Mouse (Mus musculus): ENCODE data around the gene Kcnh1. TPM values are rescaled to one million over a fixed set of nuclear protein-coding genes. Genes with fewer than 3 reads are reported as not detected.

Gene Kcnh1
- total and polyA plus RNA-seq, 2 experiments from 2014 or later: 0.10 to 0.31 TPM

DNA sequence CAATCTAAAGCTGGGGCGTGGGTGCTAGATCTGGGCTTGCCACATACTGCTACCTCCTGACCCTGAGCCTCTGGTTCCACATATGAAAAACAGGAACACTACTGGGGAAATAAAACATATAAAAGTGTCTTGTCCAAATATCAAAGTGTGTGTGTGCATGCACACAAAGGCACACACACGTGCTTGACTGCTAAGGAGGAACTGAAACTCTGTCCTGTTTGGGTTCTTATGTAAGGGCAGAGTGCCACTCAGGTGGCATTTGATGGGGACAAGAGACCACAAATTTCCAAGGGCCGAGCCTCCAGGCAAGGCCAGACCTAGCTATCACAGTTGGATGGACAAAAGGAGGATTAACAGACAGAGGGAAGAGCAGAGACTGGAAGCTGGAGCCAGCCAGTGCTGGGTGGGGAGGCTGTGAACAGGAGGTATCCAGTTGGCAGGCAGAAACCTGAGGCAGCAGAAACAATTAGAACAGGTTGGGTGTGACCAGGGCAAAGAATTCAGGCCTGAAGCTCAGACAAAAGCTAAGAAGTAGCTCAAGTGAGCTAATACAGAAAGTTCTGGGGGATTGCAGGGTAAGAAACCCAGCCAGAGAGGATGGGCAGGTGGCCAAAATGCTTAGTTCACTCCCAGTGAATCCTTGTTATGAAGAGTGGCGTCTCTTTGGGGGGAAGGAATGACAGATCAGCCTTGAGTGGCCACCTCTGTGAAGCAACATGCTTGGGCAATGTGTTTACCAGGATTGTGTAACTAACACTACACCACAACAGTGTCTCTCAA lies 259.2 kb downstream of the Kcnh1 start:
- H3K9me3 ChIP-seq (replicated peaks; ENCODE audit: control insufficient read depth, low read length): no peaks in the 10 kb centered on the region
- no peaks in the 10 kb centered on the region for H3K36me3 ChIP-seq (replicated peaks; ENCODE audit: control insufficient read depth, insufficient read depth, low read length)
- WGBS: 42% methylated on average over 4 of the region's 4 CpGs
- 0 out of 2 replicates have a peak, but pooled peaks cover 5% of the 10 kb centered on the region for H3K4me1 ChIP-seq (ENCODE audit: control insufficient read depth, insufficient read depth)
- H3K9ac ChIP-seq (replicated peaks; ENCODE audit: low read depth, low read length): no peak overlapping the region
- no peak for DNase-seq (ENCODE audit: low spot score)
- H3K27me3 ChIP-seq (ENCODE audit: control insufficient read depth, insufficient read depth, low read length): no peaks in the 10 kb centered on the region
- H3K4me2 ChIP-seq (ENCODE audit: low read depth, low read length): no peak overlapping the region
- H3K27ac ChIP-seq (ENCODE audit: low read depth): no peak overlapping the region
- H3K4me3 ChIP-seq (ENCODE audit: low read depth, low read length): no peak overlapping the region
- no peak for ATAC-seq (ENCODE audit: insufficient read depth, low read depth)
- TF ChIP-seq CTCF (IDR thresholded peaks at IDR 0.05; ENCODE audit: low read depth) (no peak), EP300 (IDR thresholded peaks at IDR 0.05; ENCODE audit: low read depth) (no peak)

DNA sequence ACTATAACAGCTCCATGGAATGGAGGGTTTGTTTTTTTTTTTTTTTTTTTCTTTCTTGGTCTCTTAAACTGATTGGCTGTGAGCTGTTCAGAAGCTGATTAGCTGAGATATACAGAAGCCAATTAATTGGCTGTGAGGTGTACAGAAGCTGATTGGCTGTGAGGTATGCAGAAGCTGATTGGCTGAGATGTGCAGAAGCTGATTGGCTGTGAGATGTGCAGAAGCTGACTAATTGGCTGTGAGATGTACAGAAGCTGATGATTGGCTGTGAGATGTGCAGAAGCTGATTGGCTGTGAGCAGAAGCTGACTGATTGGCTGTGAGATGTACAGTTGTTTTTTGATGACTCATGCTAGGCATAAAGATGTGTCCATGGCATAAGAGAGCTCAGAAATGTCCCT lies 259.9 kb downstream of the Kcnh1 start:
- H3K4me2 ChIP-seq (ENCODE audit: low read depth, low read length): no peak overlapping the region
- H3K9me3 ChIP-seq (replicated peaks; ENCODE audit: control insufficient read depth, low read length): no peaks in the 10 kb centered on the region
- H3K36me3 ChIP-seq (replicated peaks; ENCODE audit: control insufficient read depth, insufficient read depth, low read length): no peaks in the 10 kb centered on the region
- H3K27ac ChIP-seq (ENCODE audit: low read depth): no peak overlapping the region
- no peaks in the 10 kb centered on the region for H3K27me3 ChIP-seq (ENCODE audit: control insufficient read depth, insufficient read depth, low read length)
- DNase-seq (ENCODE audit: low spot score) (no peak), ATAC-seq (ENCODE audit: insufficient read depth, low read depth) (no peak)
- TF ChIP-seq EP300 (IDR thresholded peaks at IDR 0.05; ENCODE audit: low read depth) (no peak), CTCF (IDR thresholded peaks at IDR 0.05; ENCODE audit: low read depth) (no peak)
- H3K9ac ChIP-seq (replicated peaks; ENCODE audit: low read depth, low read length): no peak overlapping the region
- H3K4me1 ChIP-seq (ENCODE audit: control insufficient read depth, insufficient read depth): 0 out of 2 replicates have a peak, but pooled peaks cover 5% of the 10 kb centered on the region
- no peak overlapping the region for H3K4me3 ChIP-seq (ENCODE audit: low read depth, low read length)

DNA sequence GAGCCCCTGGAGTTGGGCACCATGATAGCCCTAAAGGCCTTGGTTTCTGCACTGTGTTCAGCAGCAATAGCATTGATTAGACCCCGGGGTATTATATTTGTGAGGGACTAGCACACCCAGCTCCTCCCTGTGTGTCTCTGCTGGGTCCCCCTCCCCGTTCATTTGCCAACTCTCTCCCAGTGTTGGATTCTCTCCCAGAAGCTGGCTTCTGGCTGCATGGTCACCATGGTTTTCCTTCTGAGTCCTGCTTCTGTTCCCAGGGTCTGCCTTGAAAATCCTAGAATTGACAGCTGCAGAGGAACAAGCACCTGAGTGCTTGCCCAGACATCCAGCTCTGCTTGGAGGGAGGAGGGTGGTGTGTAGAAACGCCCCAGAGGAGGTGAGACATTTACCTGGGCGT lies 261.1 kb downstream of the Kcnh1 start:
- Histone ChIP-seq H3K9me3 (replicated peaks; ENCODE audit: control insufficient read depth, low read length) (no peaks in the 10 kb centered on the region), H3K27me3 (ENCODE audit: control insufficient read depth, insufficient read depth, low read length) (no peaks in the 10 kb centered on the region), H3K9ac (replicated peaks; ENCODE audit: low read depth, low read length) (no peak overlapping the region), H3K27ac (ENCODE audit: low read depth) (no peak overlapping the region), H3K4me3 (ENCODE audit: low read depth, low read length) (no peak overlapping the region), H3K4me1 (ENCODE audit: control insufficient read depth, insufficient read depth) (0 out of 2 replicates have a peak, but pooled peaks cover 5% of the 10 kb centered on the region), H3K4me2 (ENCODE audit: low read depth, low read length) (no peak overlapping the region), H3K36me3 (replicated peaks; ENCODE audit: control insufficient read depth, insufficient read depth, low read length) (no peaks in the 10 kb centered on the region)
- 53% methylated on average over 4 of the region's 4 CpGs for WGBS
- TF ChIP-seq EP300 (IDR thresholded peaks at IDR 0.05; ENCODE audit: low read depth) (no peak), CTCF (IDR thresholded peaks at IDR 0.05; ENCODE audit: low read depth) (no peak)
- ATAC-seq (ENCODE audit: insufficient read depth, low read depth): no peak
- no peak for DNase-seq (ENCODE audit: low spot score)

DNA sequence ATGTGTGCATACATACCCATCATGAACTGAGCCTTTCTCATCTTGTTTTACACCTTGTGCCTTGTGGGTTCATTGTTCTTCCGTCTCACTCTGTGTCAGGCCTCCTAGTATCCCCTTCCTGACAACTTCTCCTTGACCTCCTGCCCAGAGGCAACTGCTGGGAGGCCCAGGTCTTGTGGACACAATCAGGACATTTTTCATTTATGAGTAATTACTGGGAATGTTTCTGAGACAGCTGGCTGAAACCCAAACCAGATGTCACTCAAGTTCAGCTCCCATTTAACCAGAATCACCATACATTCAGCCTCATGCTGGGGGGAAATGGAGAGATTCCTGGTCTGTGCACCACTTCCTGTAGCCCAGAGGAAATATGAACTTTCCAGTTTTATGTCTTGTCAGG lies 263.9 kb downstream of the Kcnh1 start:
- DNase-seq (ENCODE audit: low spot score) (no peak), ATAC-seq (ENCODE audit: insufficient read depth, low read depth) (no peak)
- Histone ChIP-seq H3K9ac (replicated peaks; ENCODE audit: low read depth, low read length) (no peak overlapping the region), H3K36me3 (replicated peaks; ENCODE audit: control insufficient read depth, insufficient read depth, low read length) (no peaks in the 10 kb centered on the region), H3K27ac (ENCODE audit: low read depth) (no peak overlapping the region), H3K4me1 (ENCODE audit: control insufficient read depth, insufficient read depth) (peaks cover 8% of the 10 kb centered on the region; the same call in 1 of the 2 replicates), H3K4me2 (ENCODE audit: low read depth, low read length) (no peak overlapping the region), H3K27me3 (ENCODE audit: control insufficient read depth, insufficient read depth, low read length) (no peaks in the 10 kb centered on the region), H3K9me3 (replicated peaks; ENCODE audit: control insufficient read depth, low read length) (no peaks in the 10 kb centered on the region), H3K4me3 (ENCODE audit: low read depth, low read length) (no peak overlapping the region)
- no peak for TF ChIP-seq CTCF (IDR thresholded peaks at IDR 0.05; ENCODE audit: low read depth)
- no peak for TF ChIP-seq EP300 (IDR thresholded peaks at IDR 0.05; ENCODE audit: low read depth)
- 30% methylated on average over 1 of the region's 1 CpGs for WGBS

DNA sequence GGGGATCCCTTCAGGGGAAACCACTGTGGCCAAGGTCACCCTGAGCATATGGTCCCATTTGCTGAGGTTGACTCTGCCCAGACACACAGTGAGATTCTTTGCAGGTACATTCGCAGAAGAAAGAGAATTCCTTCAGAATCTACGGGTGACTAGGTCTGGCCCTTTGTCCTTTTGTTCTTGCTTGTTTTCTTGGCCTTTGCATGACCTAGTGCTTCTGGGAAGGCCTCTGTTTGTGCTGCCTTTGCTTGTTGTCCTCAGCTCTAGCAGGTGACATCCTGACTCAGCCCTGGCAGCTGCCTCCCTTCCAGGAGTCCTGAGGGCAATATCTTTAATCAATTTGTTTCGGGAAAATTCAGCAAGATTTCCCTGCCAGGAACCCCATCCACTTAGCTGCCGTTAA lies 264.4 kb downstream of the Kcnh1 start:
- no peak overlapping the region for H3K4me3 ChIP-seq (ENCODE audit: low read depth, low read length)
- H3K4me1 ChIP-seq (ENCODE audit: control insufficient read depth, insufficient read depth): peaks cover 5% of the 10 kb centered on the region; the same call in 1 of the 2 replicates
- DNase-seq (ENCODE audit: low spot score) (no peak), ATAC-seq (ENCODE audit: insufficient read depth, low read depth) (no peak)
- H3K4me2 ChIP-seq (ENCODE audit: low read depth, low read length): no peak overlapping the region
- H3K9ac ChIP-seq (replicated peaks; ENCODE audit: low read depth, low read length): no peak overlapping the region
- H3K9me3 ChIP-seq (replicated peaks; ENCODE audit: control insufficient read depth, low read length): no peaks in the 10 kb centered on the region
- no peaks in the 10 kb centered on the region for H3K36me3 ChIP-seq (replicated peaks; ENCODE audit: control insufficient read depth, insufficient read depth, low read length)
- no peak overlapping the region for H3K27ac ChIP-seq (ENCODE audit: low read depth)
- no peaks in the 10 kb centered on the region for H3K27me3 ChIP-seq (ENCODE audit: control insufficient read depth, insufficient read depth, low read length)
- TF ChIP-seq EP300 (IDR thresholded peaks at IDR 0.05; ENCODE audit: low read depth) (no peak), CTCF (IDR thresholded peaks at IDR 0.05; ENCODE audit: low read depth) (no peak)
- WGBS: 45% methylated on average over 4 of the region's 4 CpGs

DNA sequence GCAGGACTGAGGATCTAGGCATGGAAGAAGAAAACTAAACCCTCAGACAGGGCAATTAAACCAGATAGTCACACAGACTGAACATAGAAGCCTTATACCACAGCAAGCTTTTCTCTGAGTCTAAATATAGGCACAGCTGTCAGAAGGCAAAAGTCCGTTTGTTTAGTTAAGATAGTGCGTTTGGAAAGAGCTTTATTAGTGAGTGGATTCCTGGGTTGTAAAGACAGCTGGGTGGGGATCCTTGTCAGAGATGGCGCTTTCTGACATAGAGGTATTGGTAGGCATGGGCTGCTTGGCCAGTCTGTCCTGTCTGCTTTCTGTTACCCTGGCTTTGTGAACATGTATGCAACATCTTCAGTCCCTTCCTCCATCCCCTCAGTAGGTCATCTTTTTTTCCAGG lies 266.5 kb downstream of the Kcnh1 start:
- Histone ChIP-seq H3K36me3 (replicated peaks; ENCODE audit: control insufficient read depth, insufficient read depth, low read length) (no peaks in the 10 kb centered on the region), H3K9me3 (replicated peaks; ENCODE audit: control insufficient read depth, low read length) (no peaks in the 10 kb centered on the region), H3K4me2 (ENCODE audit: low read depth, low read length) (no peak overlapping the region), H3K4me3 (ENCODE audit: low read depth, low read length) (no peak overlapping the region), H3K27me3 (ENCODE audit: control insufficient read depth, insufficient read depth, low read length) (no peaks in the 10 kb centered on the region), H3K9ac (replicated peaks; ENCODE audit: low read depth, low read length) (no peak overlapping the region), H3K4me1 (ENCODE audit: control insufficient read depth, insufficient read depth) (peaks cover 3% of the 10 kb centered on the region; the same call in 1 of the 2 replicates), H3K27ac (ENCODE audit: low read depth) (no peak overlapping the region)
- no peak for DNase-seq (ENCODE audit: low spot score)
- ATAC-seq (ENCODE audit: insufficient read depth, low read depth): no peak
- WGBS: 32% methylated on average over 3 of the region's 3 CpGs
- TF ChIP-seq CTCF (IDR thresholded peaks at IDR 0.05; ENCODE audit: low read depth) (no peak), EP300 (IDR thresholded peaks at IDR 0.05; ENCODE audit: low read depth) (no peak)

Data from heart, postnatal 0 days (tissue).